ENCODE assay signal across 8 mouse cellular contexts in genomic region chr1:177442821-177443723, GRCm38 (mm10). TPM values are rescaled to one million over a fixed set of nuclear protein-coding genes. Genes with fewer than 3 reads are reported as not detected.
DNase-seq lines count a peak whose midpoint lies in the region; ATAC-seq and TF ChIP-seq lines count a peak whose summit lies in the region.

No protein-coding gene starts in this region.

- WGBS in heart, adult 2 months, result 3% methylated on average over 49 of the region's 62 CpGs
- 2% methylated on average over 62 of the region's 62 CpGs for WGBS in small intestine, adult 2 months

- TF ChIP-seq CTCF in heart, adult 2 months (IDR thresholded peaks at IDR 0.05), result no peak
- TF ChIP-seq CTCF in small intestine, adult 2 months (IDR thresholded peaks at IDR 0.05; ENCODE audit: extremely low read depth, insufficient read length, insufficient replicate concordance, low read depth, low read length), result no peak

- H3K36me3 ChIP-seq in heart, adult 2 months (ENCODE audit: control insufficient read depth, insufficient read depth, low read length), result no peaks in the 10 kb centered on the region; the same call in none of the 2 replicates
- H3K36me3 ChIP-seq in small intestine, adult 2 months (ENCODE audit: control insufficient read depth, insufficient read depth, low read length), result peaks cover 10% of the 10 kb centered on the region

- no peaks in the 10 kb centered on the region; the same call in 1 of the 2 replicates for H3K79me2 ChIP-seq in heart, adult 2 months (replicated peaks; ENCODE audit: control insufficient read depth, insufficient read depth, low read length)

- peak overlapping the region; percentile 59 for H3K27ac ChIP-seq in heart, adult 2 months
- peak overlapping the region; percentile 52; the same call in 1 of the 2 replicates for H3K27ac ChIP-seq in small intestine, adult 2 months (ENCODE audit: insufficient read depth, low read depth, low read length)

- TF ChIP-seq POLR2A in heart, adult 2 months (IDR thresholded peaks at IDR 0.05; ENCODE audit: insufficient read depth, low read depth, low read length), result no peak
- no peak; the same call in 1 of the 2 replicates for TF ChIP-seq POLR2A in small intestine, adult 2 months (IDR thresholded peaks at IDR 0.05; ENCODE audit: low read depth, low read length)

- H3K4me3 ChIP-seq in heart, adult 2 months, result peak overlapping the region; percentile 61
- peak overlapping the region; percentile 80 for H3K4me3 ChIP-seq in small intestine, adult 2 months (ENCODE audit: low read depth, low read length)

- no peak for ATAC-seq in frontal cortex, adult (ENCODE audit: low TSS enrichment)

- H3K4me1 ChIP-seq in heart, adult 2 months (ENCODE audit: control insufficient read depth, insufficient read depth, low read length), result peaks cover 6% of the 10 kb centered on the region
- H3K4me1 ChIP-seq in small intestine, adult 2 months (ENCODE audit: control insufficient read depth, insufficient read depth, insufficient read length, low read length), result peaks cover 2% of the 10 kb centered on the region; the same call in 1 of the 2 replicates

- H3K9ac ChIP-seq in heart, adult 2 months (ENCODE audit: low read depth, low read length), result peak overlapping the region; percentile 71

- H3K27me3 ChIP-seq in heart, adult 2 months (ENCODE audit: control insufficient read depth, insufficient read depth, low read length), result no peaks in the 10 kb centered on the region
- H3K27me3 ChIP-seq in small intestine, adult 2 months (ENCODE audit: control insufficient read depth, insufficient read depth, low read length), result no peaks in the 10 kb centered on the region

- intact Hi-C loops in heart, adult 2 months (cut with DNase I), result loop anchor here (2.0 to 5.0 kb wide), 3 partner anchors 186 to 636 kb away; partner anchors contain the start of gene Akt3

- no peak for TF ChIP-seq EP300 in heart, adult 2 months (IDR thresholded peaks at IDR 0.05; ENCODE audit: insufficient read depth, low read depth, low read length)

- DNase-seq in ovary, postnatal 14 days (ENCODE audit: low spot score), result peak; percentile 21
- DNase-seq in ovary, postnatal 10 days (ENCODE audit: low spot score), result no peak
- peak; percentile 62 to 71 for DNase-seq in cerebellum, postnatal 10 days
- peak; percentile 55 to 60 for DNase-seq in heart, adult 2 months
- DNase-seq in kidney, adult 8-10 months, result peak; percentile 28 to 33
- DNase-seq in lung, postnatal 14 days, result peak; percentile 36

RNA-seq across cellular contexts. Expression of gene Zbtb18, which starts 0.9 kb away (rescaled TPM):
- 10 to 100 TPM; 40.2 to 47.3 TPM for total RNA-seq in heart, adult 2 months (2021)
- polyA plus RNA-seq in heart, adult 2 months (2012; rRNA removed), result 10.6 and 18.4 TPM in 2 replicates
- polyA plus RNA-seq in small intestine, adult 2 months (2012; rRNA removed), result 5.6 and 11.4 TPM in 2 replicates
